Mouse (Mus musculus) bone marrow, adult 2 months (tissue): ENCODE results near the gene Tmem102.

Experiments
- CTCF ChIP-seq: fragments of 200-500 bp; IDR thresholded peaks from 2 replicates; pipeline ENCODE4 v1.5.1; 2011; ENCODE audit warnings: low read length, control low read depth; ENCODE audit not compliant: control insufficient read depth, insufficient read depth
- POLR2A ChIP-seq: fragments of 200-500 bp; IDR thresholded peaks from 2 replicates; pipeline ENCODE4 v1.6.1; 2011; ENCODE audit warnings: low read depth, mild to moderate bottlenecking, control low read depth, low read length, borderline replicate concordance; ENCODE audit not compliant: control insufficient read depth

DNA sequence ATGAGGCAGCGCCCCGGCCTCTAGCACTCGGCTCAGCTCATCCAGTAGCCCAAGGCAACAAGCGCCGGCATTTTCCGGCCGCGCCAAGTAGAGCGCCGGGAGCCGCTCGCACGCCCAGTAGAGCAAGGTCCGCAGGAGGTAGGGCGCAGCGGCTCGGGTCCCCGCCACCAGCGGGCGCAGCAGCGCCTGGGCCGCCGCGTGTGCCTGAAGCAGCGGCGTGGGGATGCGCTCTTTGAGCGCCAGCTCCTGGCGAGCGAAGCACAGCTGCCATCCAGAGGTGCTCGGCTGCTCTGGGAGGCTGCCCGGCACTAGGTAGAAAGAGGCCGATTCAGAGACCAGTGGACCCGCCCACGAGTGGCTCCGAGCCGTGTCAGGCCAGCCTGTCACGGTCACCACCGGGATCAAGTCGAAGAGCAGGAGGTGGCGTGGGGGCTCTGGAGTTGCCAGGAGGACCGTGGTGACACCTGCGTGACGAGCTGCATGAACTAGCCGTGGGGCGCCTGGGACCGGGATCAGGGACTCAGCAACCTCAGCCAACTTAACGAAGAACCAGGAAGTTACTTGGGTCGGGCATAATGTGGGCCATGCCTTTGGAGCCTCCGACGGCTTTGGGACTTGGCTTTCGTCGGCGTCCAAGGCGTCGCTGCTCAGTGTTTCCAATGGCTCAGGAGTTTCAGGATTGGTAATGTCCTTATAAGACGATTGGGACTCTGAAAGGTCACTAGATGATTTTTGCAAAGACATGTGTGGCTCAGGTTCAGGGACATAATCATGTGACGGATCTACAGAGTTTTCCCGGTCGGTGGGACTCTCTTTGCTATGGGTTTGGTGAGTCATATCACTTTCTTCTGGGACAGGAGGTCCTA is 1.4 kb downstream of the Tmem102 start:
- TF ChIP-seq POLR2A = no peak
- peak; percentile 65; the same call in 1 of the 2 replicates for TF ChIP-seq CTCF
